18 mouse cellular contexts compared by ENCODE assay signal in genomic region chr13:34388219-34388618, GRCm38 (mm10). TPM values are rescaled to one million over a fixed set of nuclear protein-coding genes. Genes with fewer than 3 reads are reported as not detected.
DNase-seq lines count a peak whose midpoint lies in the region; ATAC-seq and TF ChIP-seq lines count a peak whose summit lies in the region.
"Had no signal": no experiment of that assay in that cellular context is flagged by ENCODE, and none has a peak within 500 bp of the region (broad histone marks: within the 10 kb centered on the region; RNA-seq: fewer than 3 reads in every experiment).

No protein-coding gene starts in this region.

- H3K4me2 ChIP-seq in limb, embryonic 12.5 days, result no peak overlapping the region
- H3K4me2 ChIP-seq in limb, embryonic 14.5 days (replicated peaks; ENCODE audit: low read depth, low read length, severe bottlenecking), result no peak overlapping the region
- H3K4me2 ChIP-seq: embryonic facial prominence, embryonic 12.5 days; forebrain, embryonic 13.5 days; forebrain, embryonic 15.5 days had no signal

- H3K9me3 ChIP-seq in limb, embryonic 12.5 days, result no peaks in the 10 kb centered on the region
- H3K9me3 ChIP-seq in limb, embryonic 10.5 days (replicated peaks), result no peaks in the 10 kb centered on the region
- H3K9me3 ChIP-seq in limb, embryonic 14.5 days (ENCODE audit: control insufficient read depth, low read length), result no peaks in the 10 kb centered on the region
- H3K9me3 ChIP-seq: embryonic facial prominence, embryonic 10.5 days; embryonic facial prominence, embryonic 12.5 days; forebrain, embryonic 13.5 days; forebrain, embryonic 15.5 days had no signal

- ATAC-seq in limb, embryonic 12.5 days (ENCODE audit: insufficient number of reproducible peaks, insufficient read depth, low FRiP score, low TSS enrichment, low read depth), result peak; percentile 63; the same call in 1 of the 2 replicates
- ATAC-seq in limb, embryonic 14.5 days (ENCODE audit: low FRiP score, low read depth), result peak; percentile 37; the same call in 1 of the 2 replicates
- ATAC-seq: forebrain, embryonic 13.5 days; forebrain, embryonic 15.5 days; forebrain, postnatal 0 days had no signal

- DNase-seq in limb, embryonic 10.5 days (ENCODE audit: low spot score), result no peak
- peak; percentile 42 for DNase-seq in limb, embryonic 14.5 days (ENCODE audit: low spot score)
- no peak for DNase-seq in urinary bladder, postnatal 10 days (ENCODE audit: low spot score)
- no peak for DNase-seq in frontal cortex, postnatal 25 days (ENCODE audit: low spot score in 2 of 2)
- DNase-seq: adrenal gland, adult 2 months; adrenal gland, postnatal 10 days; adrenal gland, postnatal 25 days; cerebellum, adult 11 months; cerebellum, adult 18-20 months; cerebellum, adult 8-10 months; cerebellum, adult 9-11 months; cerebellum, postnatal 14 days; forebrain, postnatal 0 days had no signal

- WGBS in limb, embryonic 12.5 days, result 55% methylated on average over 5 of the region's 5 CpGs
- 90% methylated on average over 5 of the region's 5 CpGs for WGBS in limb, embryonic 10.5 days
- WGBS in limb, embryonic 14.5 days, result 44% methylated on average over 5 of the region's 5 CpGs

- H3K36me3 ChIP-seq in limb, embryonic 12.5 days, result no peaks in the 10 kb centered on the region
- no peaks in the 10 kb centered on the region for H3K36me3 ChIP-seq in limb, embryonic 10.5 days
- H3K36me3 ChIP-seq in limb, embryonic 14.5 days (ENCODE audit: control insufficient read depth, insufficient read depth, low read length), result no peaks in the 10 kb centered on the region
- H3K36me3 ChIP-seq: embryonic facial prominence, embryonic 10.5 days; embryonic facial prominence, embryonic 12.5 days; forebrain, embryonic 15.5 days had no signal

- peaks cover 12% of the 10 kb centered on the region; the same call in 1 of the 2 replicates for H3K4me1 ChIP-seq in limb, embryonic 12.5 days (replicated peaks)
- peaks cover 10% of the 10 kb centered on the region for H3K4me1 ChIP-seq in limb, embryonic 10.5 days
- no peaks in the 10 kb centered on the region for H3K4me1 ChIP-seq in limb, embryonic 14.5 days (ENCODE audit: control insufficient read depth, insufficient read depth, low read length)
- H3K4me1 ChIP-seq: embryonic facial prominence, embryonic 10.5 days; embryonic facial prominence, embryonic 12.5 days; forebrain, embryonic 13.5 days; forebrain, embryonic 15.5 days had no signal

- H3K4me3 ChIP-seq in limb, embryonic 12.5 days (replicated peaks), result no peak overlapping the region
- no peak overlapping the region for H3K4me3 ChIP-seq in limb, embryonic 10.5 days
- H3K4me3 ChIP-seq in limb, embryonic 14.5 days (replicated peaks; ENCODE audit: low read length), result no peak overlapping the region
- H3K4me3 ChIP-seq: embryonic facial prominence, embryonic 10.5 days; embryonic facial prominence, embryonic 12.5 days; forebrain, embryonic 13.5 days; forebrain, embryonic 15.5 days had no signal

- no peak overlapping the region for H3K9ac ChIP-seq in limb, embryonic 12.5 days (replicated peaks)
- H3K9ac ChIP-seq in limb, embryonic 14.5 days (ENCODE audit: low read depth, low read length, severe bottlenecking), result no peak overlapping the region
- H3K9ac ChIP-seq: embryonic facial prominence, embryonic 12.5 days; forebrain, embryonic 13.5 days; forebrain, embryonic 15.5 days; forebrain, postnatal 0 days had no signal

- H3K27ac ChIP-seq in limb, embryonic 12.5 days, result no peak overlapping the region
- no peak overlapping the region for H3K27ac ChIP-seq in limb, embryonic 10.5 days
- H3K27ac ChIP-seq in limb, embryonic 14.5 days (replicated peaks; ENCODE audit: low read depth, low read length), result no peak overlapping the region
- H3K27ac ChIP-seq: embryonic facial prominence, embryonic 10.5 days; embryonic facial prominence, embryonic 12.5 days; forebrain, embryonic 13.5 days; forebrain, embryonic 15.5 days had no signal

- H3K27me3 ChIP-seq in limb, embryonic 12.5 days, result no peaks in the 10 kb centered on the region
- no peaks in the 10 kb centered on the region for H3K27me3 ChIP-seq in limb, embryonic 10.5 days (ENCODE audit: low read depth, poor library complexity, severe bottlenecking)
- H3K27me3 ChIP-seq in limb, embryonic 14.5 days (ENCODE audit: control insufficient read depth, insufficient read depth, low read length), result no peaks in the 10 kb centered on the region
- H3K27me3 ChIP-seq: embryonic facial prominence, embryonic 12.5 days; forebrain, embryonic 13.5 days; forebrain, embryonic 15.5 days had no signal

- no peak for TF ChIP-seq POLR2A in limb, embryonic 14.5 days (IDR thresholded peaks at IDR 0.05; ENCODE audit: borderline replicate concordance, extremely low read depth, insufficient read depth, insufficient read length)

RNA-seq across cellular contexts. Expression of gene Slc22a23, which starts 43.2 kb away (rescaled TPM):
- polyA plus RNA-seq in limb, embryonic 12.5 days (2016; fragmentation: Nextera tagmentation; extraction: Ambion mirVana), result 5.0 and 5.1 TPM in 2 replicates
- polyA plus RNA-seq in limb, embryonic 10.5 days (2016; fragmentation: Nextera tagmentation; extraction: Ambion mirVana), result 1.7 and 1.8 TPM in 2 replicates
- polyA plus RNA-seq in limb, embryonic 14.5 days (2012; rRNA removed), result 16.6 and 22.5 TPM in 2 replicates
- polyA plus RNA-seq in limb, embryonic 14.5 days (2014; fragmentation: Nextera tagmentation; extraction: Ambion mirVana), result 6.4 and 8.5 TPM in 2 replicates
